Mouse (Mus musculus) midbrain, embryonic 16.5 days (tissue): Measurements from ENCODE around the gene Nfatc3. TPM values are rescaled to one million over a fixed set of nuclear protein-coding genes. Genes with fewer than 3 reads are reported as not detected.

Source experiments
- ATAC-seq: fragments of 200-750 bp; cut with Nextera tagmentation; 2 replicates; pipeline ENCODE4 v1.8.0; 2017; ENCODE audit warnings: moderate TSS enrichment
- H3K27ac ChIP-seq: fragments of 300-500 bp; sonication (generic); 2 replicates; pipeline ENCODE4 v1.5.1; 2014; ENCODE audit warnings: mild to moderate bottlenecking, low read length, mixed read lengths
- H3K27me3 ChIP-seq: fragments of 300-500 bp; sonication (generic); 2 replicates; pipeline ENCODE4 v1.6.1; 2014; ENCODE audit warnings: low read depth, low read length, mixed read lengths; ENCODE audit not compliant: control insufficient read depth, insufficient read depth
- H3K36me3 ChIP-seq: fragments of 300-500 bp; sonication (generic); 2 replicates; pipeline ENCODE4 v1.6.1; 2014; ENCODE audit warnings: mild to moderate bottlenecking, low read length, moderate library complexity, mixed read lengths; ENCODE audit not compliant: control insufficient read depth, insufficient read depth
- H3K4me1 ChIP-seq: fragments of 300-500 bp; sonication (generic); 2 replicates; pipeline ENCODE4 v1.6.1; 2014; ENCODE audit warnings: mild to moderate bottlenecking, low read length, mixed read lengths; ENCODE audit not compliant: control insufficient read depth, insufficient read depth
- H3K4me2 ChIP-seq: fragments of 300-500 bp; sonication (generic); 2 replicates; pipeline ENCODE4 v1.6.1; 2014; ENCODE audit warnings: mild to moderate bottlenecking, low read length, mixed read lengths
- H3K4me3 ChIP-seq: fragments of 300-500 bp; sonication (generic); 2 replicates; pipeline ENCODE4 v1.5.1; 2014; ENCODE audit warnings: low read depth, mild to moderate bottlenecking, low read length, moderate library complexity, mixed read lengths
- H3K9ac ChIP-seq: fragments of 300-500 bp; sonication (generic); 2 replicates; pipeline ENCODE4 v1.6.1; 2014; ENCODE audit warnings: low read depth, low read length, mixed read lengths
- H3K9me3 ChIP-seq: fragments of 300-500 bp; sonication (generic); replicated peaks from 2 replicates; pipeline ENCODE4 v1.6.1; 2014; ENCODE audit warnings: mild to moderate bottlenecking, low read length, mixed read lengths; ENCODE audit not compliant: control insufficient read depth, poor library complexity, severe bottlenecking
- WGBS: fragments of 180-500 bp; shearing (Covaris S2); extraction: QIAGEN DNeasy Blood & Tissue Kit; methylation state at CpG from one replicate; pipeline ENCODE4 v1.1.7; 2014; 5-methylcytosine and 5-hydroxymethylcytosine counted together
- polyA plus RNA-seq: library from polyadenylated mRNA; unstranded; fragments of >200 nt; fragmentation: Nextera tagmentation; extraction: Ambion mirVana; gene quantifications from 2 replicates; pipeline ENCODE4 v1.2.1, GENCODE M21; 2015

Gene Nfatc3
- polyA plus RNA-seq, 1 experiment from 2014 or later, result 2.1 TPM

DNA sequence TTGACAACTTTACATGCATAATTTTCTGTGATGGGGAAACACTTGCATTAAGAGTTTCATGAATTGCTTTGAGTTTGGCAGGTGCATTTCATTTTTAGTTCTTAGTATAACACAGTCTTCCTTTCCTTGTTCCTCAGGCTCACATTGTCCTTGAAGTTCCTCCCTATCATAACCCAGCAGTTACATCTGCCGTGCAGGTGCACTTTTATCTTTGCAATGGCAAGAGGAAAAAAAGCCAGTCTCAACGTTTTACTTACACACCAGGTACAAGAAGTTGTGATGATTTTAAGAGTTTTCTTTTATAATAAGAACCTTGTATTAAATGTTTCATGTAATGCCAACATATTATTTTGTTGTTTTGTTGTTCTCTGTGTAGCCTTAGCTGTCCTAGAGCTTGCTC is 45.2 kb downstream of the Nfatc3 start:
- Histone ChIP-seq H3K27me3 (no peaks in the 10 kb centered on the region), H3K4me2 (no peak overlapping the region), H3K36me3 (peaks cover 9% of the 10 kb centered on the region), H3K27ac (no peak overlapping the region), H3K9ac (no peak overlapping the region), H3K4me1 (no peaks in the 10 kb centered on the region), H3K4me3 (no peak overlapping the region), H3K9me3 (no peaks in the 10 kb centered on the region)
- no peak for ATAC-seq
- WGBS, result 92% methylated on average over 2 of the region's 2 CpGs

DNA sequence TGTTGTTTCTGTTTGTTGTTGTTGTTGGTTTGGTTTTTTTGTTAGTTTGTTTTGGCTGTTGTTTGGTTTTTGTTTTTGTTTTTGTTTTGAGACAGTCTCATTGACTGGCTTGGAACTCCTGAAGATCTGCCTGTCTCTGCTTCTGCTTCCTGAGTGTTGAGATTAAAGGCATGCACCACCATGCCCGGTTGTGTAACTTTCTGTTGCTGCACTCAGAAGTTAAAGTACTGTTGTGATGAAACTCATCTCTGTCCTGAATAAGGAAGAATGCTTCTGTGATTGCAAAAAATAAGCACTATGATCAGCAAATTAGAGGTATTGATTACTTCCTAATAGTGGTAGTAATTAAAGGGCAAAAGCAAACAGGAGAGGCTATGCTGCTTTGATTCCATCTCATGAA is 47.6 kb downstream of the Nfatc3 start:
- WGBS, result 96% methylated on average over 1 of the region's 1 CpGs
- Histone ChIP-seq H3K36me3 (peaks cover 13% of the 10 kb centered on the region), H3K27me3 (no peaks in the 10 kb centered on the region)

DNA sequence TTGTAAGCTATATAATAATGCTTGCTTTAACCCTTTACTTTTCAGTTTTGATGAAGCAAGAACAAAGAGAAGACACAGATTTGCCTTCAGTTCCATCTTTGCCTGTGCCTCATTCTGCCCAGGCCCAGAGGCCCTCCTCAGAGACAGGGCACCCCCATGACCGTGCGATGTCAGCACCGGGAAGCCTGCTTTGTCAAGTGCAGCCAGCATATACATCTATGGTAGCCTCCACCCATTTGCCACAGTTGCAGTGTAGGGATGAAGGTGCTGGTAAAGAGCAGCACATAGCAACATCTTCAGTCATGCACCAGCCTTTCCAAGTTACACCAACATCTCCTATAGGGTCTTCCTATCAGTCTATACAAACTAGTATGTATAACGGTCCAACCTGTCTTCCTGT is 49.4 kb downstream of the Nfatc3 start:
- H3K4me3 ChIP-seq, result no peak overlapping the region
- no peaks in the 10 kb centered on the region for H3K27me3 ChIP-seq
- ATAC-seq, result no peak
- no peaks in the 10 kb centered on the region for H3K4me1 ChIP-seq
- peaks cover 13% of the 10 kb centered on the region for H3K36me3 ChIP-seq
- 95% methylated on average over 4 of the region's 4 CpGs for WGBS
- no peak overlapping the region for H3K9ac ChIP-seq
- H3K9me3 ChIP-seq, result no peaks in the 10 kb centered on the region
- H3K4me2 ChIP-seq, result no peak overlapping the region
- no peak overlapping the region for H3K27ac ChIP-seq

More for the DNA sequence above, 47.6 kb downstream of the Nfatc3 start:
- H3K27ac ChIP-seq, result no peak overlapping the region
- no peaks in the 10 kb centered on the region for H3K4me1 ChIP-seq
- no peak overlapping the region for H3K4me3 ChIP-seq
- no peak overlapping the region for H3K9ac ChIP-seq
- ATAC-seq, result no peak
- H3K4me2 ChIP-seq, result no peak overlapping the region
- no peaks in the 10 kb centered on the region for H3K9me3 ChIP-seq

DNA sequence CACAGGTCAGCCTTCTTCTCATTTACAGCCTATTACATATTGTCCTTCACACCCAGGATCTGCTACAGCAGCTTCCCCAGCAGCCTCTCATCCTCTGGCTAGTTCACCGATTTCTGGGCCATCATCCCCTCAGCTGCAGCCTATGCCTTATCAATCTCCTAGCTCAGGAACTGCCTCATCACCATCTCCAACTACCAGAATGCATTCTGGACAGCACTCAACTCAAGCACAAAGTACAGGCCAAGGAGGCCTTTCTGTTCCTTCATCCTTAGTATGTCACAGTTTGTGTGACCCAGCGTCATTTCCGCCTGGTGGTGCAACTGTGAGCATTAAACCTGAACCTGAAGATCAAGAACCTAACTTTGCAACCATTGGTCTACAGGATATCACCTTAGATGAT is 50.1 kb downstream of the Nfatc3 start:
- no peak overlapping the region for H3K9ac ChIP-seq
- H3K4me2 ChIP-seq, result no peak overlapping the region
- WGBS, result 94% methylated on average over 3 of the region's 3 CpGs
- no peaks in the 10 kb centered on the region for H3K27me3 ChIP-seq
- H3K9me3 ChIP-seq, result no peaks in the 10 kb centered on the region
- no peak overlapping the region for H3K4me3 ChIP-seq
- ATAC-seq, result no peak
- H3K27ac ChIP-seq, result no peak overlapping the region
- H3K36me3 ChIP-seq, result peaks cover 13% of the 10 kb centered on the region
- H3K4me1 ChIP-seq, result no peaks in the 10 kb centered on the region

DNA sequence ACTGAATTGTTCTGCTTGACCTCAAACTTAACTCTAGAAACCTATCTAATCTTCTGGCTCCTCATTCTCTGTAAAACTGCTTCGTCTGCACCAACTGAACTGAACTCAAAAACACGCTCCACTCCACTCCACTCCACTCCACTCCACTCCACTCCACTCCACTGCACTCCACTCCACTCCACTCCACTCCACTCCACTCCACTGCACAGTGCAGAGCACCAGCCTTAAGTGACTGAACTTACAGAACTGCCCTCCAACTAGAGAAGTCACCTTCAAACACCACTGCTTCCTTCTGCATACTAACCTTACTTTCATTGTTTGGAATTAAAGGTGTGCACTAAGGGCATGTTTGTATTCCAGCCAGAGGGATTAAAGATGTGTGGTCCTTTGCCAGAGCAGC is 53.4 kb downstream of the Nfatc3 start:
- Histone ChIP-seq H3K36me3 (peaks cover 16% of the 10 kb centered on the region), H3K27me3 (no peaks in the 10 kb centered on the region), H3K9me3 (no peaks in the 10 kb centered on the region), H3K4me2 (no peak overlapping the region), H3K9ac (no peak overlapping the region), H3K4me1 (no peaks in the 10 kb centered on the region), H3K4me3 (no peak overlapping the region), H3K27ac (no peak overlapping the region)
- no peak for ATAC-seq
- 88% methylated on average over 2 of the region's 2 CpGs for WGBS

DNA sequence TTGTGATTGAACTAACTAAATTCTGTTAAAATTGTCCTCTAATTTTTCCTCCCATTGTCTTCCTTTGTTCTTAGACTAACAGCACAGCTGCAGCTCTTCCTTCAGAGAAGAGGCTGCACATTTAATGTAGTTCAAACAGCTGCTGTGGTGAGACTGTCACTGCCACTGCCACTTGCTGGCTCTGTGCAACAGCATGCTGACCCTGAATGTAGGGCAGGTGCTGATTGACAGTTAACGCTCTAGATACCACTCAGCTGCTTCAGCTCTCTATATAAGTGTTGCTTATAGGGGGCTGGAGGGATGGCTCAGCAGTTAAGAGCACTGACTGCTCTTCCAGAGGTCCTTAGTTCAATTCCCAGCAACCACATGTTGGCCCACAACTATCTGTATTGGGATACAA is 53.9 kb downstream of the Nfatc3 start:
- 88% methylated on average over 1 of the region's 1 CpGs for WGBS
- H3K27me3 ChIP-seq, result no peaks in the 10 kb centered on the region
- H3K36me3 ChIP-seq, result peaks cover 16% of the 10 kb centered on the region

DNA sequence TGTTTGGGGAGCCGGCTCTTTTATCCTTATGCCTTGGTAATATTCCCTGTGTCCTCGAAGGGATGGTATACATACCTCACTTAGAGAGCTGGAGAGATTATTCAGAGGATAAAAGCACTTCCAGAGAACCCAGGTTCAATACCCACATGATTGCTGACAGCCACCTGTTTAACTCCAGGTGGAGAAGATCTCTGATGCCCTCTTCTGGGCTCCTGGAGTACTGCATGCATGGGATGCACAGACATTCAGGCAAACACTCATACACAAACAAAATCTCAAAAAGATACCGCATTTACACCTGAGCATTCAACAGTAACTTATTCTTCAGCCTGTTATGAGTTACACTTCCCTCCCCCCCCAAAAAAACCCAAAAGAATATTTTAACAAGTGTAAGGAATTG is 57.3 kb downstream of the Nfatc3 start:
- Histone ChIP-seq H3K27ac (no peak overlapping the region), H3K27me3 (no peaks in the 10 kb centered on the region), H3K9me3 (no peaks in the 10 kb centered on the region), H3K9ac (no peak overlapping the region), H3K36me3 (peaks cover 8% of the 10 kb centered on the region; the same call in 1 of the 2 replicates), H3K4me1 (no peaks in the 10 kb centered on the region), H3K4me2 (no peak overlapping the region), H3K4me3 (no peak overlapping the region)
- 98% methylated on average over 3 of the region's 3 CpGs for WGBS
- ATAC-seq, result no peak

More for the DNA sequence above, 53.9 kb downstream of the Nfatc3 start:
- no peaks in the 10 kb centered on the region for H3K9me3 ChIP-seq
- ATAC-seq, result no peak
- H3K4me2 ChIP-seq, result no peak overlapping the region
- no peak overlapping the region for H3K27ac ChIP-seq
- H3K4me3 ChIP-seq, result no peak overlapping the region
- H3K9ac ChIP-seq, result no peak overlapping the region
- no peaks in the 10 kb centered on the region for H3K4me1 ChIP-seq

DNA sequence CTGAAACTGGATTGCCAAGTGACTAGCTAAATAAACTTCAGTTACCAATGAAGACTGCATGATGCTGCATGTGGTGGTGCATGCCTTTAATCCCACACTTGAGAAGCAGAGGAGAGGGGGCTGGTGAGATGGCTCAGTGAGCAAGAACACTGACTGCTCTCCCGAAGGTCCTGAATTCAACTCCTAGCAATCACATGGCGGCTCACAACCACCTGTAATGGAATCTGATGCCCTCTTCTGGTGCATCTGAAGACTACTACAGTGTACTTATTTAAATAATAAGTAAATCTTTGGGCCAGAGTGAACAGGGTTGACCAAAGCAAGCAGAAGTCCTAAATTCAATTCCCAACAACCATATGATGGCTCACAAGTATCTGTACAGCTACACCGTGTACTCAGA is 64.8 kb downstream of the Nfatc3 start:
- H3K27me3 ChIP-seq, result no peaks in the 10 kb centered on the region
- H3K27ac ChIP-seq, result no peak overlapping the region
- H3K9me3 ChIP-seq, result no peaks in the 10 kb centered on the region
- no peak for ATAC-seq
- H3K36me3 ChIP-seq, result peaks cover 8% of the 10 kb centered on the region; the same call in 1 of the 2 replicates
- no peak overlapping the region for H3K4me3 ChIP-seq
- H3K4me1 ChIP-seq, result no peaks in the 10 kb centered on the region
- 79% methylated on average over 3 of the region's 3 CpGs for WGBS
- H3K9ac ChIP-seq, result no peak overlapping the region
- no peak overlapping the region for H3K4me2 ChIP-seq

DNA sequence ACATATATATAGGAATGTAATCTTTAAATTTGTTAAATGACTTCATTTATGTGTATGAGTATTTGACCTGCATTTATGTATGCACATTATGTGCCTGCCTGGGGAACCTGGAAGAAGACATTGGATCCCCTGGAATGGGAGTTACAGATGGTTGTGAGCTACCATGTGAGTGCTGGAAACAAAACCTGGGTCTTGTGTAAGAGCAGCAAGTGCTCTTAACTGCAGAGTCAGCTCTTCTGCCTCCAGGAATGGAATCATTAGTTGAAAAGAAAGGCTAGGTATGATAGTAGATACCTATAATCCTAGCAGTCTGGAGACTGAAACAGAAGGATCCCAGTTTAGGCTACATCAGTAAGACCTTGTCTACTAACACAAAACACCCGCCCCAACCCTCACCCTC is 67.4 kb downstream of the Nfatc3 start:
- Histone ChIP-seq H3K9ac (no peak overlapping the region), H3K27ac (no peak overlapping the region), H3K9me3 (no peaks in the 10 kb centered on the region), H3K27me3 (no peaks in the 10 kb centered on the region), H3K4me2 (no peak overlapping the region), H3K4me1 (no peaks in the 10 kb centered on the region), H3K36me3 (peaks cover 8% of the 10 kb centered on the region; the same call in 1 of the 2 replicates), H3K4me3 (no peak overlapping the region)
- ATAC-seq, result no peak
- 94% methylated on average over 1 of the region's 1 CpGs for WGBS

DNA sequence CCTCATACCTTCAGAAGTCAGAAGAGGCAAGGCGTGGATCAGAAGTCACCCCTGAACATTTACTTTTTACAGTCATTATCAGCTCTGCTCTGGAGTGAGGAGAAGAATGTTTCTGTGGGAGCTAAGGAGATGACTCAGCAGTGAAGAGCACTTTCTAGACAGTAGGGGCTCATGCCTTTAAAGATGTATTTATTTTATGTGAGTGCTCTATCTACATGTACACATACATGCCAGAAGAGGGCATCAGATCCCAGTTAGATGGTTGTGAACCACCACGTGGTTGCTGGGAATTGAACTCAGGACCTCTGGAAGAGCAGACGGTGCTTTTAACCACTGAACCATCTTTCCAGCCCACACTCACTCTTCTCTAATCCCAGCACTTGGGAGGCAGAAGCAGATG is 68.4 kb downstream of the Nfatc3 start:
- peaks cover 8% of the 10 kb centered on the region; the same call in 1 of the 2 replicates for H3K36me3 ChIP-seq
- no peak overlapping the region for H3K27ac ChIP-seq
- H3K4me3 ChIP-seq, result no peak overlapping the region
- 80% methylated on average over 3 of the region's 3 CpGs for WGBS
- no peak for ATAC-seq
- no peaks in the 10 kb centered on the region for H3K27me3 ChIP-seq
- H3K9me3 ChIP-seq, result no peaks in the 10 kb centered on the region
- H3K4me2 ChIP-seq, result no peak overlapping the region
- no peak overlapping the region for H3K9ac ChIP-seq
- H3K4me1 ChIP-seq, result no peaks in the 10 kb centered on the region
